Mouse (Mus musculus): ENCODE measurements at regions not wholly inside any gene's neighbourhood (a gene's known extent, or its start where the extent isn't known, plus 50 kb on each side); places are given as distances from the start of the nearest gene placed in this dataset.

DNA sequence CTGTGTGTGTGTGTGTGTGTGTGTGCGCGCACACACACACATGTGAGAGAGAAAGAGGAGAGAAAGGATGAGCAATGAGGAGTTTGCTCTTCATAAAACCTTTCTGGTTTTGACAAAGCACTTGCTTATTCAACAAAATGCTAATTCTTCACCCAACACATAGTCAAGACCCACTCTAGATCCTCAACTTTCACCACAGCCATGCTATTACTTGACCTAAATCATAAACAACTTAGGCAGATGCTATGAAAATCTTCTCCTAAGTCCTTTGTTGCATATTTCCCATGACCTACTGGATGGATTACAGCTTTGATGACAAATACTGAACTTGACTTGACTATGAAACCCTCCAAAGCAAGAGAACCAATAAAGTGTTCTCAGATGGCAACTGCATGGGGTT lies 196.3 kb upstream of the Ank start:
- no peak for DNase-seq

DNA sequence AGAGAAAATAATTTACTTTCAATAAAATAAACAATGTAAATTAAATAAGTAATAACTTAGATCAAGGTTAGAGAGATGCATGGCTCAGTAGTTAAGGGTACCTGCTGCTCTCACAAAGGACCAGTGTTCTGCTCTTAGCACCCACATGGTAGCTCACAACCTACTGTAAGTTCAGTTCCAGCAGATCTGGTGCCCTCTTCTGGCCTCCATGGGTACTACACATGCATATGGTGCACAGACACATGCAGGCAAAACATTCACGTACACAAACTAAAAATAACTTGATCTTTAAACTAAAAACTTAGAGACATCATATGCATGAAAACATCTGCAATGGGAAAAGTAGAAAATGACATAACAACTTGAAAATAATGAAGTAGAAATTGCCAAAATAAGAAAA lies 184.2 kb upstream of the Ank start:
- no peak for DNase-seq

DNA sequence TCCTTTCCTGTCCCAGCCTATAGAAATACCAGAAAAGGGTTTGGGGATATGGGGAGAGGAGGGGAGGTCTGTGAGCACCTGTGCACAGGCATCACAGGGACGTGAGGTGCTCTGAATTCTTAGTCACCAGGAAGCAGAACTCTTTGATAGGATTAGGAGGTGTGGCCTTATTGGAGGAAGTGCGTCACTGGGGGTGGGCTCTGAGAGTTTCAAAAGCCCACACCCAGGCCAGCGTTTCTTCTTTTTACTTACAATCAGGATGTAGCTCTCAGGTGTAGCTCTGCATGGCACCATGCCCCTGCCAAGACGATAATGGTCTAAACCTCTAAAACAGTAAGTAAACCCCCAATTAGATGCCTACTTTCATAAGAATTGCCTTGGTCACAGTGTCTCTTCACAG lies 162.6 kb upstream of the Ank start:
- no peak for DNase-seq

DNA sequence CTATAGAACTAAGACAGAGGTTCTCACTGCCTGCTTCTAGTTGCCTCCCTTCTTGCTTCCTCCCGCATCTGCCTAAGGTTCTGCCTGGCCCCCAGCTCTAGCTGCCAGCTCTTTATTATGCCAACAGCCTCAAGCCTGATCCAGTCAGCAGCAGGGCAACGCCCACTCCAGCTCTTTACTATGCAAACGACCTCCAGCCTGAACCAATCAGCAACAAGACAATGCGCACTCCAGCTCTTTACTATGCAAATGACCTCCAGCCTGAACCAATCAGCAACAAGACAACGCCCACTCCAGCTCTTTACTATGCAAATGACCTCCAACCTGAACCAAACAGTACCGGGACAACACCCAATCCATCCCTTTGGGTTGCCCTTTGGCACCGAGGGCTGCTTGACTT lies 162.2 kb upstream of the Ank start:
- no peak for DNase-seq

DNA sequence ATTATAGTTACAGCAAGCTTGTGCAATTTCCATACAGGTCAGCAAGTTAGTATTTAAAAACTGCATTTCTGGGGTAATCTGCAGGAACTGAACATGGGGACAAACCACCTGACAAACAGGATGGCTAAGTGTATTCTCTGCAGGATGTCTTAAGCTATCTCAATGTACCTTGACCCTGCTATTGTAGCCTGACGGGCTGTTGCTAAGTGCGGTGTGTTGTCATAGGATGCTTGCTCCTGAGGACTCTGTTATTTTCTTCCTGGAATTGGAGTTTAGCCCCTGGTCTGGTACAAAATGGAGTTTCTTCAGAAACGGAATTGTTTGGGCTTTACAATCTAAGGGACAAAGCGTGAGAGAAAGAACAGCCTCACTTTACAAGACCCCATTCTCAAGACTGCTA lies 161.4 kb upstream of the Ank start:
- DNase-seq: no peak

DNA sequence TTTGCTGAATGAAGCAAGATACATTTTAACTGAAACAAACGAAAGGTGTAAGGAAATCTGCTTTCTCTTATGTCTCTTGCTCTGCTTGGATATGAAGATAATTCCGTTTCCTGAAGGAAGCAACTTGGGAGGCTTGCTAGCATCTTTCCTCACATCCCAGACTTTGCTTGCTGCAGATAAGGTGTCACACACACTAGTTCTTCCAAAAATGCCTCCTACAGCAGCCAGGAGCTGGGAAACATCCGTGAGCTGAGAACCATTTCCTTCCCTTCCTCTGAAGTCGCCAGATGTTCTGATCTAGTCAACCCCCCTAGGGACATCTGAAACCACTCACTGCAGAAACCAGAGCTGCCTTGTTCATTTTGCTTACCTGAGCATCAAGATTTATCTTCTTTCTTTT lies 157.8 kb upstream of the Ank start:
- DNase-seq: no peak

DNA sequence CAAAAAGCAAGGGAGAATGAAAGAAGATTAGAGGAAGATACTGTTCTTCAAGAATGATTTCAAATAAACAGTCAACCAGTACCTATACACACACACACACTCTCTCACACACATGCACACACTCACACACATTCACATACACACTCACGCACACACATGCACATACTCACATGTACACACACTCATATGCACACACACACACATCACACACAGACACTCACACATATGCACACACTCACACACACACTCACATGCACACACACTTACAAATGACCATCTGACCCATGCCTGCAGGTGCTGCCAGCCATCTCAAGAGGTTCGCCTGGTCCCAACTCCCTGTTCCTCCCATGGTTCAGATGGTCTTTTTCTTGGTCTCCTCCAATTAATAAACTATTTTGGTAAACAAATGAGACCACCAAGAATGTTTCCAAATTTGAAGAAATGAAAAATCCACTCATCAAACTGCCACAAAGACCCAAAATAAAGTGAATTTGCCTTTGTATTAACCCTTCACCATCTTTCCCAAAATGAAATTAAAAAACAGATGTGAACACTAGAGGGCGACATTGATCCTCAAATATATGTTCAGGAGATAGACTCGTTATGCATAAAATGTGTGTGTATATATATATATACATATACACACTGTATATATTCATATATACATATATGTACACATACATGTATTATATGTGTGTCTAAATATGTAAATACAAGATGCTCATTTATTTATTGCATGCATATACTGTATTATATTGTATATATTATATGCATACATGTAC lies 150.3 kb upstream of the Ank start:
- DNase-seq: no peak

DNA sequence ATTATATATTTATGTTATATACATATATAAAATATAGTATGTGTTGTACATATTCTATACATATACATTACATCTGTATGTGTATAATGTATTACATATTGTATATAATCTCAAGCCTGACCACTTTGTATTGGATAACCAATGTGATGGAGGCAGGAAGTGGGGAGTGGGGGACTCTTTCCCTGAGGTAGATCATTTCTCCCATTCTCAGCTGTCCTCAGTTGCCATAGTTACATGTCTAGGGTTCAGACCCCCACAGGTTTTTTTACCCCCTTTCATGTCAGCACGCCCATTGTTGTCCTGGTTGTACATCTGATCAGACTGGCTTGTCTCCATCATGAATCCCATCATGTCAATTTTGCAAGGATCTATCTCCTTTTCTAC lies 149.7 kb upstream of the Ank start:
- DNase-seq: no peak

DNA sequence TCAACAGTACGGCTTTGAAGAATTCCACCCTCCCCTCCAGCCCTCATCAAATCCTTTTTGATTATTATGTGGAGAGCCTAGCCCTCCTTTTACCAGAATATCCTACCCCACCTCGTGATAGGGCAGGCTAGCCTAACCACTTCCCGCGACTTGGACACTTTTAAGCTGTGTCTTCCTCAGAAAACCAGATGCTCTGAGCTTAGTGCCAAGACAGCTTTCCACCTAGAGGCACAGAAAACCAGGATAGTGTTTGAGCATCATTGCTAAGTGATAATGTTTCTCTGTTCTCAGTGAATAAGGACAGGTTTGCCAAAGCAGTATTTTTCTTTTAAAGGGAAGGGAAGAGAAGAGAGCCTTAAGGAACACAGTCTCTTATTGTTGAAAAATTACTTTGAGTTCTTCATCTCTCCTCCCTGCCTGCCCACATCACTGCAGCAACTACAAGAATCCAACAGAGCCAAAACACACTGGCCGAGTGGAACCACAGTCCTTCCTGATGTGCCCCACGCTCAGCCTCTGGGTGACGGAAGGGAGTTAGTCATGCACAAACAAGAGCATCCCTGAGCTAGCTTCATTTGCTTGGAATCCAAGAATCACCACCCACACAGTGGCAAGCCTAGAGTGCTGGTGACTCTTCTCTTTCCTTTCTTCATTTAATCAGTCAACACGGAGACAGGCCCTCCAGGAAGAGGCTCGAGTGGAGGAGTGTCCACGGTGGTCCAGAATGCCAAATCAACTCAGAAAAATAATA lies 144.4 kb upstream of the Ank start:
- DNase-seq: no peak

DNA sequence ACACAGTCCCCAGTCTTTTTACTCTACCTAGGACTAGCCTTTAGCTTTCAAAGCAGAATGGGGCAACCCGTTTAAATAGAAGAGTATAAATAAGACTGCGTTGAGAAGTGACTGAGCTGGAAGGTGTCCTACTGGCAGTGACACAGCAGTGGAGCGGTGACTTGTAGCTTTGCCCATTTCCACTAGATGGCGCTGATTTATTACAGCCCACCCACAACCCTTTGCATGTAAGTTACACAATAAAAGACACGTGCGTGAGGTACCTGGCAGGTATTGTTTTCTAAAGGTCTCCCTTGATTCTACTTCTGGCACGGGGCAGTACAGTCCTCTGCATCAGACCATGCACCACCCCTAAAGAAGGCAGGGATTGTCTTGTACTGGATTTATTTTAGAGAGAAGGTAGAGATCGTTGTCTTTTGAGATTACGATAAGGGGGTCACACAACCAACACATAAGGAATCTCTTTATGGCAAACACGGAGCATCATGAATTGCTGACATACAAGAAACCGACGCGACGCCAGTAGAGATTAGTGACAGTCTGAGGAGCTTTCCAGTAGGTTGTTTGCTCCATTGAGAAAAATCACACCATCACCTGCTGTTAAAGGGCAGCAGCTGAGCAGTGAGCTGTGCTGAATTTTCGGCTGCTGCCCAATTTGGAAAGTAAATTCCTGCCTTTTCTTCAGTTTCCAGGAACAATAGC lies 140.5 kb upstream of the Ank start:
- DNase-seq: peak; percentile 59

DNA sequence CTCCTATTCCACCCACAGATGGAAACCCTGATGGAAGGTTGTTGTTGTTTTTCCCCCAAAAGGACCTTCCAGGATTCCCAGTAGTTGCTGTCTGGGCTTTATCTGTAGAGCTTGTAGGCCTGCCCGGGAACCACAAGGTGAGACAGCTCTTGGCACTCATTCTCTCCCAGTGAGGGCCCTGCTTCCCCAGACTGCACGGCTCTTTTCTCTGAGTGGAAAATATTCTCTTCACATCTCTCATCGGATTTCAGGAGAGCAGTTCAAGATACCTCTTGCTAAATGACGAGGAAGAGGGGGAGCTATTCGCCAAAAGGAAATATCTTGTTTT lies 140.0 kb upstream of the Ank start:
- no peak for DNase-seq

DNA sequence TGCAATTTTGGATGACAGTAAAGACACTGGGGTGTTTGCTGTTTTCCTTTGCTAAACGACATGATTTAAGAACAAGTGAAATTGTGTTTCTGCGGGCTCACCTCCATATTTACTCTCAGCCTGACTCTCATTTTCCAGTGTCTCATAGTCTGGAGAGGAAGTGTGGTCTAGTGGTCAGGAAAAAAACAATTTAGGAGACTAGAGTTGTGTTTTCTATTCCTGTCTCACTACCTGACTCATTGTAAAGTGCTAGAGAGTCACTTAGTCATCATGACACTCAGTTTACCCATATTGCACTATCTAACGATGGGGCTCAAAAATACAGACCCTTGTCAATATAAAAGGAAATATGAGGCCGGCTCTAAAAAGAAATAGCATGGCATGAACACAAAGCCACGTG lies 138.7 kb upstream of the Ank start:
- no peak for DNase-seq

DNA sequence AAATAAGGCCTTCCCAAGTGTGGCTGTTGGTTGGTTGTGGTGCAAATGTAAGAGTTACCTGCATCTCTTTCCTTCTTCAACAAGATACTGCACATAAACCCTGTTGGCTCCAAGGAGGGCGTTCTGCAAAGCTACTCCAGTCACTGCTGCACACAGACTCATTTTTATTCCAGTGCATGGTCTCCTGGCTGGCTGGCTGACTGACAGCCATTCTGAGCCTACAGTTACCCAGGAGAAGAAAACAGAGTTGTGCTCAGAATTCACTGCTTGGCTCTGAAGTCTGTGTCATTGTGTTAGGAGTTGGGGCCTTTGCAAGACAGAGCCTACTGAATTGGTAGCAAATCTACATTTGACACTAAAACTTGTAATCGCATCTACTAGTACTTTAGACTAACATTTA lies 138.0 kb upstream of the Ank start:
- DNase-seq: no peak

DNA sequence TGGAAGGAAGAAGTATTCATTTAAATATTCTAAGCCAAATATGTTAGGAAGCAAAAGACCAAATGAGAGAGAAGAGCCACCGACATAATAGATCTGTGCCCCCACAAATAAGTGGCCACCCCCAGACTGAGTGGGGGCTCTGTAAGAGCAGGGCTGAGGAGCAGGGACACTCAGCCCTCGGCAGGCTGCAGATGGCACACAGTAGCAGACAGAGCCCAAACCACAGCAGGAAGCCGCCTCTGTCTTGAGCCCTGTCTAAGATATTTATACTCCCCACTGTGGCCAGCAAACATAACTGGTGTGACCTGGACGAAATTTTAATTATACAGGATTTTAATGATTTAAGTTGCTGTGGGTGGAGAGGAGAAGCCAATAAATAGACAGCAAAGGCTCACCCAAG lies 126.4 kb upstream of the Ank start:
- DNase-seq: no peak

DNA sequence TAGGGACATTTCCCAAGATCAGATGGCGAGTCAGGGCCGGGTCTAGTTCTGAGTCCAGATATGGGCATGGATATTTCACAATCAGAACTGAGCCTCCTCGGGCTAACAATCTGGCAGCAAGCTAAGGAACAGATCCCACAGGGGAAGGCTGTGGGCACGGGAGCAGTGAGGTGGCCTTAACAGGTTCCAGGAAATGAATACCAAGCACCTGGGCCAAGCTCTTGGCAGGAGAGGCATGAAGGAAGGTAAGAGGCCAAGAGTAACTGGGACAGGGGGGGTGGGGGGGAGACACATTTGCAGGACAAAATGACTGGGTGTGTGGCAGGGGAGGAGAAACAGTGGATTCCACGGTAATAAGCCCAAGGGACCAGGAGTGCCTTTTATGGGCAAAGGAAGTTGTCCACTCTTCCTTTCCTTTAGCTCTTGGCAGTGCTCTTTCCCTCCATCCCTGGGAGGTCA lies 124.9 kb upstream of the Ank start:
- DNase-seq: peak; percentile 13

DNA sequence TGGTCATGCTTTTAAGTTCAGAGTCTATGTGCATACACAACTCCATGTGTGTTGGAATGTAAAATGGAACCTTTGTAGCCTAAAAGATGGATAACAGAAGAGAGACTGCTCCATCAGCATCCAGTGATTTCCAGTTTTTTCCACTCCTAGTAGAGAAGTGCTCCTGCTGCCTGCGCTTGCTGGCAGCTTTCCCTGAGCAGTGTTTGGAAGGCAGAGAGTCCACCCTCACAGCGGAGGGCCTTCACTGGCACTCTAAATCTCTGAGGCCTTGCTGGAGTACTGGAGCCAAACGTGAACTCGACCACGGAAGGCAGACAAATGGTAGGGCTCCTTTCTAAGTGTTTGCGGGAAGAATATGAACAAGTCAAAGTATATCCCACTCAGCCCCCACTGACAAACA lies 108.0 kb upstream of the Ank start:
- no peak for DNase-seq

DNA sequence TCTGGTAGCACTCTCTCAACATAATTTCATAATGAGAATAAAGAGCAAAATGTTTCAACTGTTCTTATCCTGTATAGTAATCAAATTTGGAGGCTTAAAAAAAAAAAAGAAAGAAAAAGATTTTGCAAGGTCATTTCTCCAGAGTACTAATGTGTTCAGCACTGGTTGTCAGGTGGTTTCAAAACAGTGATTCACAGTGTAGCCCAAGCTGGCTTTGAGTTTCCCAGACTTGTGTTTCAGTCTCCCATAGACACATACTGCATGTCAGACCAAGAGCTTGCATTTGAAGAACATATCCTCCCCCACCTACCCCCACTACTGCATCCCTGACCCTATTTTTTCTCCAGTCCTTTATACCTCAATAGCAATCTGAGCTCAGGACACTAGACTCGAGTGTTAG lies 107.2 kb upstream of the Ank start:
- no peak for DNase-seq

DNA sequence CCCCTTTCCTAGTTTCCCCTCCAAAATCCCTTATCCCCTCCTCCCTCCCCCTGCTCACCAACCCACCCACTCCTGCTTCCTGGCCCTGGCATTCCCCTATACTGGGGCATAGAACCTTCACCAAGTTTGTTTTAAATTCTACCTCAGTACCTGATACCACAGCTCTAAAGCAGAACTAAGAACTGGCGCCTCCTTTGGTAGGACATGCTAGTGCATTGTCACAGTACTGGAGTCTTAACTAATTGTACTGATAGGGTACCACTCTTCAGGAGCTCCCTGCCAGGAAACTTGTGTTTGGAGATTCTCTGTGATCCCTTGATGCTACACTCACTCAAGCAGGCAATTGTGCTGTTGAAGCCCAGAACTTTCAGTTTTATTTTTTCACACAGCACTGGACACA lies 92.0 kb upstream of the Ank start:
- no peak for DNase-seq

DNA sequence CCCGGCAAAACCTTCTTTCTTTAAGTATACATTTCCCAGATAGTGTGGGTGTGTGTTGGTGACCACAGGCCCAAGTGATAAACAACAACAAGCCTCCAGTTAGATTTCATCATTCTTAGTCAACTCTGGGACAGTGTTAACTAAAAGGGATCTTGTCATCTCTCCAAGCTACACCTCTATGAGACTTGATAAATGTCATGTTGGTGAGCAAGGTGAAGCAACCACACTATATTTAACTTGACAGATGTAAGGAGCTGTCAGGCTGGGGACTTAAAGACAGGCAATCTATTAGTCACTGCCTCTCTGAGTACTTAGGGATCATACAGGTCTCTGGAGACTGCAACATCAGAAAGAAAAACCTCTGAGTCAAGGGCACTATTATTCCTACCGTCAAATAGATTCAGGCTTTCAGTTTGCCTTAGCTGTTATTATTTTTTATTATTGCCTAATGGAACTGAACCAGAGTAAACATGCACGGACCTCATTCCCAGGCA lies 87.8 kb upstream of the Ank start:
- no peak for DNase-seq

DNA sequence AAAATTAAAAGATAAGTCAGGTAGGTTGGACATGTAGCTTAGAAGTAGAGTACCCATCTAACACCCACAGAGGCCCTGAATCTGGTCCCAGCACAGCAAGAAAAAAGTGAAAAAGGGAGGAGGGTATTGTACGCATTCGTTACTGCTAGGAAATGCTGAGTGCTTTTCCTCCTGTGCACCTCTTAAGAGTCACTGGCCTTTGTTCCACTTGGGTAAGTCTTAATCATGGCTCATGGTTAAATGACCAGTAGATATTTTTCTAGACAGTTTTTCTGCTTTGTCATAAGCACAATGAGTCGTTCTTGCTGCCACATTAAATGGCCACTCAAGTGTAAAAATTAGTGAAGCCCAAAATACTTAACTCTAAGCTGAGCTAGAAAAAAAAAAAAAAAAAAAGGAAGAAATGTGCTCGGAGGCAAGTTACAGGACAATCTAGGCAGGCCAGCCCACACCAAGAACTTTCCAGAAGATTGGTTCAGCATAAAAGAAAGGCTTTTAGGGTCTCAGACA lies 86.0 kb upstream of the Ank start:
- DNase-seq: no peak

DNA sequence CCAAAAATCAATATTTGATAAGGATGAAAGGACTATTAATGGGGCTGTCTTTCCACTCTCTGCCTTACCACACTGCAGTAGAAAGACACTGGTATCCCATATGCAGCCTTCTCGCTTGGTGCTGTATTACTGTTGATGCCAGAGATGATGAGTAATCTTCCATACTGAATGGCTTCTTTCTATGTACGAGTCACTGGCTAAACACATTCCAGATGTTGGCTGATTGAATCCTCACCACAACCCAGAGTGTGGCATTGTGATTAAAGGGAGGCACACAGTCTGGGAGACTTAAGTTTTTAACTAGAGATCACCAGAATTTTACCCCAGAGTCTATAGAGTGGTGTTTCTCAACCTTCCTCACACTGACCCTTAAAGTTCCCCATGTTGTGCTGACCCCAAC lies 84.9 kb upstream of the Ank start:
- DNase-seq: no peak

DNA sequence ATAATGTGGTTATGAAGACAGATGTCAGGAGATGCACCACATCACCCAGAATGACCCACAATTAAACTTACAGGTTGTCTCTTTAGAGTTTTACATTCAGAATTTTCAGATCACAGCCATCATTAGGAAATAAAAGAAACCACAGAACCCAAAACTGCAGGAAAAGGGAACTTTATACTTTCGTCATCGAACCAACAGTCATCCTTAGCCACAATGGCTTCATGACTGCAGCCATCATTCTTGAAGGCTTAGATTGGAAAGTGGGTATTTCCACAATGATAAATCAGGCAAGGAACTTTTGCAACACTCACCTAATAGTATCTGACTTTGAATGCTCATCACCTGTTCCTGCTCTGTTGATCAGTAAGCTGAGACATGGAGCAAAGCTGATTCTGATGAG lies 75.9 kb upstream of the Ank start:
- no peak for DNase-seq

DNA sequence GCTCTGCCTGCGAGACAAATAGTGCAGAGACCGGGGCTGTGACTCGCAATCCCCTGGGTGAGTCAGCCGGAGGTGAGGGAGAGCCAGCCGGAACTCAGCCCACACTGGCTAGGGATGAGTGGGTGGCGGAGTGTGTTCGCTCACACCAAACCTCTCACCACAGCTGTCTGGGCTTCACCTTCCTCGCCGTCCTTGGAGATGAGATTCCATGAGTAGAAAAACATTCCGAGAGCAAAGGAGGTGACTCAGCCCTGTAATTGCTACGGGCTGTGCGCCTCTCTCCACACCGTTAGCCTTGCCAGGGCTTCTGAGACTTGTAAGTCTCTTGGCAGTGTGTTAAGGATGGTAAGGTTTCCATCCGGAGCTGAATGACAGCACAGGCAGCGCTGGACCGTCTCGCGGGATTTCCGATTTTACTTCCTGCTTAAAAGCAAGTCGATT lies 60.7 kb upstream of the Ank start:
- DNase-seq: peak; percentile 22
